Mouse (Mus musculus) cortical plate, adult 2 months (tissue): ENCODE measurements around the gene Best1. TPM values are rescaled to one million over a fixed set of nuclear protein-coding genes. Genes with fewer than 3 reads are reported as not detected.

Experiments used
- H3K27ac ChIP-seq: fragments of 200-500 bp; 2 replicates; pipeline ENCODE4 v1.5.1; 2012; ENCODE audit warnings: low read length, control low read depth, inconsistent platforms; ENCODE audit not compliant: insufficient read depth
- H3K4me1 ChIP-seq: fragments of 200-500 bp; 2 replicates; pipeline ENCODE4 v1.6.1; 2011; ENCODE audit warnings: low read length; ENCODE audit not compliant: control insufficient read depth, insufficient read depth
- H3K4me3 ChIP-seq: fragments of 200-500 bp; 2 replicates; pipeline ENCODE4 v1.5.1; 2011; ENCODE audit warnings: mild to moderate bottlenecking, low read length, control low read depth; ENCODE audit not compliant: insufficient read depth
- CTCF ChIP-seq: fragments of 200-500 bp; IDR thresholded peaks from 2 replicates; pipeline ENCODE4 v1.5.1; 2011; ENCODE audit warnings: mild to moderate bottlenecking, control low read depth, low read length; ENCODE audit not compliant: insufficient read depth; ENCODE audit errors: extremely low read depth
- POLR2A ChIP-seq: fragments of 200-500 bp; IDR thresholded peaks from 2 replicates; pipeline ENCODE4 v1.6.1; 2011; ENCODE audit warnings: mild to moderate bottlenecking, low read length, control low read depth; ENCODE audit not compliant: insufficient read depth; ENCODE audit errors: extremely low read depth
- polyA plus RNA-seq: library from polyadenylated mRNA; depleted of rRNA; stranded (reverse); fragments of >200 nt; gene quantifications from 2 replicates; pipeline ENCODE4 v1.2.3, GENCODE M21; 2012

Gene Best1
- polyA plus RNA-seq, 1 experiment: 0.98 TPM

DNA sequence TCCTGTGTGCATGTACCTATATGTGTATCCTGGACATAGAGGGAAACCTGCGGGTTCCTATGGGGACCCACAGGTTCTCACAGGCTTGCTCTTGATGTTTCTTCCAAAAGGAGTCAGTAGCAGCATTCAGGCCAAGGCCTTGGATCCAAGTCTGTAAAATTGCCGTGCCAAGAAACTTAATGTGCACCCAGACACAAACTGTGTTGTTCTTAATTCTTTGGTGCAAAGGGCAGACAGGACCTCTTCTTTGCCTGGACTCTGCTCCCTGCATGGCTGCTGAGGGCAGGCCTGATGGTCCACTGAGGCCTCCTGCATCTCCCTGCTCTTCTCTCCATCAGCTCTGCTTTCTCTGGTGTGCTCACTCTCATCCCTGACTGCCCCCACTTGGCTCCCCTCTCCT, 28.3 kb upstream of the Best1 start:
- Histone ChIP-seq H3K27ac (no peak overlapping the region), H3K4me1 (no peaks in the 10 kb centered on the region), H3K4me3 (no peak overlapping the region)
- no peak for TF ChIP-seq POLR2A
- TF ChIP-seq CTCF: no peak

DNA sequence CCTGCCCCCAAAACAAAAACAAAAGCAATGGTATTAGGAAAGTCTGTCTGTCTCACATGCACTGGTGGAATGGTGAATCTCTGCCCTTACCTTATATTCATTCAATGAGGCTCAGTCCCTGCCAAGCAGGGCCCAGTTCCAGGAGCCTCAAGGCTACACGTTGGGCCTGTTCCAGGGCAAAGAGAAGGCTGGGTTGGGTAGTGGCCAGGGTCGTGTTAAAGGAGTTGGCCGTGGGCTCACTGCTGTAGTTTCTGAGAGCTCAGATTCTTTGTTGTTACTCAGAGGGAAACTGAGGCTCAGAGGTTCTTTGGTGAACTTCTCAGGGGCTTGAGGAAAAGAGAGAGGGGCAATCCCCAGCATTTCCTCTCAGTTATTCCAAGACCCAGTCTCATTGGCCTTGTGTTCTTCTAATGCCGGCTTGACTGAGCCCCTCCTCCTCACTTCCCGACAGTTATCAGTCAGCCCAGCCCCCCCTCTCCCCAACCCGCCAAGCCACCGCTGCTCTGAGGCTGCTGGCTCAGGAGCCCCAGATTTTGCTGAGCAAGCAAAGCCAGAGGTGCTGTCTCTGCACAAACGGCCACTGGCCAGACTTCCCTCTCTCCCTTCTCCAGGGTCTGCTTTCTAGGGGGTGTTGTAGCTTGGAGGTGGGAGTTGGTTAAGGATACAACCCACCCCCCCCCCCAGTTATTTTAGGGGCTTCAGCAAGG, 23.9 kb upstream of the Best1 start:
- Histone ChIP-seq H3K27ac (no peak overlapping the region), H3K4me1 (no peaks in the 10 kb centered on the region), H3K4me3 (no peak overlapping the region)
- no peak for TF ChIP-seq CTCF
- TF ChIP-seq POLR2A: no peak

DNA sequence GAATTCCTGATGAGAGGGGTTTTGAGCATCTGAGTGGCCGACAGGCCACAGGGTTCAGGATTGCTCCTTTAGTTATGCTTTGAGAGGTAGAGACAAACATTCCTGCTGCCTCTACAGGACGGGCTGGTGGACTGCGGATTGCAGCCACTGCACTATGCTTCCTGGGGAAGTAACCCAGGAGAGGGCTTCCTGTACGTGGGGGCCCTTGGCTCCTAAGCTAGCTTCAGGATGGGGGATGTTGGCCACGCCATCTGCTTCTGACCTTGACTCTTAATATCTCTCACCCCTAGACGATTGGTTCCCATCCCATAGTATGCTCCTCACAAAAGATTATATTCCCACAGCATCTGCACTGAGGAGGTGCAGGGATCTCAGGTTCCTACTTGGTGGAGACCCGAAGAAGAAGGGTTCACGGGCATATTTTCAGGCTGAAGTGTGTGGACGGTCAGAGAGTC, 21.9 kb upstream of the Best1 start:
- Histone ChIP-seq H3K4me1 (no peaks in the 10 kb centered on the region), H3K4me3 (no peak overlapping the region), H3K27ac (no peak overlapping the region)
- no peak for TF ChIP-seq CTCF
- TF ChIP-seq POLR2A: no peak

DNA sequence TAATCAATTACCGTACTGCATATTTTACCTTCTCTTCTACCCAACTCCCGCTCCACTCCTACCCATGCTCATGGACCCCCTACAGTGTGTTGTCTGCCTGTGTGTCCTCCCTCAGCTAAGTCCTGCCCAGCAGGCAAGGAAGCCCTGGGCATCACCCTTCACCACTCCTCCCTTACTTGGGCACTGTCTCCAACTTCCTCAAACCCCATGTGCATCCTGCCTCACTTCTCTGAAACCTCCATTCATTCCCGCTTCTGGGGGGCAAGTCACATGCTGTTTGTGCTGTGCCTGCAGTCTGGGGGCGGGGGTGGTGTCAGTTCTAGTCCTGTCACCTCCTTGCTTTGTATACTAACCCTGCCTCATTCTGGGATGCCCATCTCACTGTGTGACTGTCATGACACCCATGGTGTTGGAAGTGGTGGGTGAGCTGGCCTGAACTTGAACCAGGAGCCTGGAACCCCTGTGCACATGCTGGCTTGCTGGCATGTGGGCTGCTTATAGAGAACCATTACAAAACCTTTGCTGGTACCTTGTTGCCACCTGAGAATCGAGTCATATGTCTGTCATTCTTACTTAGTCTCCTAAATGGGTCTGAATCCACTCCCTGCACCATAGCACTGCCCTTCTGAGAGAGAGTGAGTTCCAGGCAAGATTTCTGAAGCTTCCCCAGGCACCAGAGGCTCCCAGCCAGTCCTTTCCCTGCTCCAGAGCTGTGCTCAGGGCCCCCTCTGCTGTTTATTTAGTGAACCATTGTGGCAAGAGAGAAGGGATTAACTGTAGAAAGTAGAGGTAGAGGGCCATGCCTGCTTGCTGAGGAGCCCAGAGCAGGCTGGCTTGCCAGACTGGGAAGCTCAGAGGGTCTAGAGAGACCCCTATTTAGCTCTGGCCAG, 21.2 kb upstream of the Best1 start:
- Histone ChIP-seq H3K27ac (no peak overlapping the region), H3K4me1 (no peaks in the 10 kb centered on the region), H3K4me3 (no peak overlapping the region)
- TF ChIP-seq CTCF (peak; percentile 61), POLR2A (no peak)

DNA sequence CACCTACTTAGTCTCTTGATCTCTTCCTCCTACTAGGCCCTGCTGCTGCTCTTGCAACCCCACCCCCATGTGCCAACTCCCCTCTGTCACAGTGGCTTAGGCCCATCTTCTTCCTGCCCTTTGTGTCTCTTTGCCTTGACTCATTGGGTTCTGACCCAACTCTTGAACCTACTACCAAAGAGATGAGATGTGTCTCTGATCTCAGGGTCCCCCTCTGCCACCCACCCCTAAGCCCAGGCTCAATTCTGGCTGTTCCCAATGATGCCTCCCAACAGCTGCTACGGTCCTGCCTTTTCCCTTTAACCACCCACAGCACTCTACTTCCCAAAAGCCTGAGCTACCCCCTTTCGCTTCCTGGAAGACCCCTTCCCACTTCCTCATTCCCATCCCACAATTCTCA, 20.5 kb upstream of the Best1 start:
- H3K4me3 ChIP-seq: no peak overlapping the region
- TF ChIP-seq POLR2A: no peak
- no peak for TF ChIP-seq CTCF
- no peaks in the 10 kb centered on the region for H3K4me1 ChIP-seq
- no peak overlapping the region for H3K27ac ChIP-seq

DNA sequence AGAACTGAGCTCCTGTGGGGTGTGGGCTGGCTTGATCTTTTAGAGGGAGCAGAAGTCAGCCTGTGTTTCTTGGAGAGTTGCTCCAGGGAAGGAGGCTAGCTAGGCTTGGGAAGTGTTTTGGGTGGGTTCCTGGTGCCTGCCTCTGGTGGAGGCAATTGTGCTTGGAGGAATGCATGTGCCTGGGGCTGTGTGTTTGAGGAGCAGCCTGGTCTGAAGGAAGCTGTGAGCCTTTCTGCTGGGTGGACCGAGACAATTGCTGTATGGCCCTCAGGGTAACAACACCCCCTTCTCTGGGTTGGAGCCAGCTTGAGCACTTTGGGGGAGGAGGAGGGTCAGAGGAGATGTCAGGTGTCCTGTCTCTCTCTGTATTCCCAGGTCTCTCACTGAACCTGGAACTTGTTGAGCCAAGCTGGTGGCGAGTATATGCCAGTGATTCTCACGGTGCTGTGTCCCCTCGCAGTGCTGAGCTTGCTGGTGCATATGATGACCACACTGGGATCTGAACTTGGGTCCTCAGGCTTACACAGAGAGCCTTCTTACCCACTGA, 17.9 kb upstream of the Best1 start:
- TF ChIP-seq CTCF (no peak), POLR2A (no peak)
- Histone ChIP-seq H3K27ac (no peak overlapping the region), H3K4me3 (peak overlapping the region; percentile 47; the same call in 1 of the 2 replicates), H3K4me1 (no peaks in the 10 kb centered on the region)

DNA sequence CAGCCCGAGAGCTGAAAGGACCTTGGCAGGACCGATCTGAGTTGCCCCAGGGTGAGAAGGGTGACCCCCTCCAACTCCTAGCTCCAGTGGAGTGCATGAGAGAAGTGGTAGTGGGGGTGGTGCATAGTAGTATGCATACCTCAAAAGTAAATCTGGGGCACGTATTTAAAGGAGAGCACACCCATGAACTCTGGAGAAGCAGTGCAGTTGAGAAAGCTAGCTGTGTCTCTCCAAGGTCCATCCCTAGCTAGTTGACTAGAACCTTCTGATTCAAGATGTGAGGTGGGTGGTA, 17.0 kb upstream of the Best1 start:
- Histone ChIP-seq H3K4me3 (peak overlapping the region; percentile 47), H3K4me1 (no peaks in the 10 kb centered on the region), H3K27ac (no peak overlapping the region)
- no peak for TF ChIP-seq POLR2A
- no peak for TF ChIP-seq CTCF

DNA sequence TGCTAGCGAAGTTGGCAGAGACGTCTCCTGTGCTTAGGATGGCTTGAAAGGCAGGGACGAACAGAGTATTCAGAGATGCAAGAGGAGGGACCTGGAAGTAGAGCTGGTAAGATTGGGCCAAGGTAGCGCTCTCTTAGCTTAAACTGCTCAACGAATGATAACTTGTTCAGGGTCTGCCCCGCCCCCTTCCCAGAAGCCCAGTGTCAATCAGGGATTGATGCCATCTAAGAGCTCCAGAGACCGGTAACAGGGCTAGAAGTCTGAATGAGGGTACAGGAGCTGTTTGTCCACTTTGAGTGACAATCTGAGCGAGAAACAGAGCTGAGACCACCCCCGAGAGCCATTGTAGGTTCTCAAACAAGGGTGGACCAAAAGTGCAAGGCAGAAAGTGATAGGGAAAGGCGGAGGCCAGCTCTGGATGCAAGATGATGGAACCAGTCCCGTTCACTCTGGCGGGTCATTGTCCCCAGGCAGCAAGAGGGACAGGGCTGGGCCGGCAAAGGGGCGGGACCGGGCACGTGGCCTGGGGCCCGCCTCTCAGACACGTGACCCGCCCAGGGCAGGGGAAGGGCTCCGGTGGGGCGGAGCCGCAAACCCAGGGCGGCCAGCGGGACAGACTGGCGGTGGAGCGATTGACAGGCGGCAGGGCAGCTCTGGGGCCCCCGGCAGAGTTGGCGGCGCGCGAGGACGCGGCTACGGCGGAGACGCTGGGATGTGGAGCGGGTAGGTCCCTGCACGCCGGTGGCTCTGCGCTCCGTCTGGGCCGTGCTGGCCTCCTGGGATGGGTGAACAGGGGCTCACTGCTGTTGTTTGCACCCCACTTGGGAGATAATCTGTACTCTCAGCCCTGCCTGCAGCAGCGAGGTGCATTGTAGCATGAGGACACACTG, 16.4 kb upstream of the Best1 start:
- Histone ChIP-seq H3K4me1 (no peaks in the 10 kb centered on the region), H3K27ac (no peak overlapping the region), H3K4me3 (peak overlapping the region; percentile 47)
- no peak for TF ChIP-seq CTCF
- TF ChIP-seq POLR2A: 0 out of 2 replicates have a peak, but pooled peaks have one; percentile 40

DNA sequence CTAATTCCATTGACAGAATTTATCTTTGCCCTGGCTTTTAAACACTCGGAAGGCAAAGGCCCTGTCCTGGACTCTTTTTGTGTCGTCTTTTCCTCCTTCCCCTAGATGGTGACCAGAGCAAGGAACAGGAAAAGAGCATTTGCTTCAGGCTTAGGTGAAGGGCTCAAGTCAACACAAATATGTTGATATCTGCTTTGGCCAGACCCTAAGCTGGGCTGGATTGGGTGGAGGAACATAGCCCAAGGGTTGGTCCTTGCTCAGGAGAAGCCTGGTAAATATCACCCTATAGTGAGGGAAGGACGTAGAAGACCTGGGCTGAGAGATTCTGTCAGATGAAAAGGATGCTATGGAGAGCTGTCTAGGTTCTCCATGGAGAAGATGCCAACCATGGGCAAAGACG, 14.7 kb upstream of the Best1 start:
- Histone ChIP-seq H3K27ac (no peak overlapping the region), H3K4me3 (no peak overlapping the region), H3K4me1 (no peaks in the 10 kb centered on the region)
- no peak for TF ChIP-seq CTCF
- TF ChIP-seq POLR2A: no peak

DNA sequence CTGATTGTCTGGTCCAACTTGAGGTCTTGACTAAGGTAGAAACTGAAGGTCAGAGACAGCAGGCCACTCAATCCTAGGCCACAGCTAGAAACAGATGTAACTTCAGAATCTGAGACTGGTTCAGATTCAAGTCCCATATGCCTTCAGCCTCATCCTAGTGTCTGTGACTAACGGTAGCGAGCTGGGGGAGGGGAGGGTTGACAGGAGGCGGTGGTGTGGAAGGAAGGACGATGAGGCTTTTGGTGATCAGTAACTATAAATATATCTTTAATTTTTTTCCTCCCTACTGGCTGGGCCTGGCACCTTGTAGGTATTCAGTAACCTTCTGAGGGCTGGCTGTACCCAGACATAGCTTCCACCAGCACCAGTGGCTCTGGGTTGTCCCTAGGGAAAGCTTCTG, 14.0 kb upstream of the Best1 start:
- TF ChIP-seq POLR2A (no peak), CTCF (no peak)
- Histone ChIP-seq H3K4me1 (no peaks in the 10 kb centered on the region), H3K4me3 (no peak overlapping the region), H3K27ac (no peak overlapping the region)
